Mouse (Mus musculus): Measurements from ENCODE around the gene 1700025G04Rik. TPM values are rescaled to one million over a fixed set of nuclear protein-coding genes. Genes with fewer than 3 reads are reported as not detected.

Gene 1700025G04Rik
- polyA plus RNA-seq, 1 experiment from 2014 or later = 17.3 TPM

DNA sequence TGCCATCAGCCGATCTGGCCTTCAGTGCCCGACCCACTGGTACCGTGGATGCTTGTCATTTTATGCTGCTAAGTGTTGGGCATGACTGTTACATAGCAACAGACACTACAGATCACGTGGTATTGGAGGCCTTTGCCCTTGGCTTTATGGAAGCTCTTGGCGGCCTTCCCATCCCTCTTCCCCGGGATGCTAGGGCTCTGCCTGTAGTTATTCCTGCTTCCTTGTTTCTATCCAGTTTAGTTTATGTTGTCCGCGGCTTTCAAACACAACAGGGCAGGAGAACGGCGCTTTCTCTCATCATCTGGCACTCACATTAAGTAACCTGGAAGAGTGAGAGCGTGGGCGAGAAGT is 226.2 kb downstream of the 1700025G04Rik start:
- no peaks in the 10 kb centered on the region for H3K9me3 ChIP-seq (replicated peaks; ENCODE audit: control insufficient read depth, low read length)
- H3K4me2 ChIP-seq (ENCODE audit: low read depth, low read length) = no peak overlapping the region
- WGBS = 64% methylated on average over 12 of the region's 12 CpGs
- no peaks in the 10 kb centered on the region for H3K36me3 ChIP-seq (ENCODE audit: control insufficient read depth, insufficient read depth, low read length)
- H3K27me3 ChIP-seq (ENCODE audit: control insufficient read depth, insufficient read depth, low read length) = no peaks in the 10 kb centered on the region
- peak overlapping the region; percentile 78 for H3K27ac ChIP-seq (ENCODE audit: low read length)
- peaks cover 14% of the 10 kb centered on the region; the same call in 1 of the 2 replicates for H3K4me1 ChIP-seq (ENCODE audit: control insufficient read depth, insufficient read depth, low read length)
- no peak overlapping the region for H3K4me3 ChIP-seq (replicated peaks; ENCODE audit: low read length)
- ATAC-seq (ENCODE audit: insufficient read depth, low FRiP score) = peak; percentile 37; the same call in 1 of the 2 replicates
- H3K9ac ChIP-seq (ENCODE audit: low read length) = 0 out of 2 replicates have a peak overlapping the region, but pooled peaks have one; percentile 35

DNA sequence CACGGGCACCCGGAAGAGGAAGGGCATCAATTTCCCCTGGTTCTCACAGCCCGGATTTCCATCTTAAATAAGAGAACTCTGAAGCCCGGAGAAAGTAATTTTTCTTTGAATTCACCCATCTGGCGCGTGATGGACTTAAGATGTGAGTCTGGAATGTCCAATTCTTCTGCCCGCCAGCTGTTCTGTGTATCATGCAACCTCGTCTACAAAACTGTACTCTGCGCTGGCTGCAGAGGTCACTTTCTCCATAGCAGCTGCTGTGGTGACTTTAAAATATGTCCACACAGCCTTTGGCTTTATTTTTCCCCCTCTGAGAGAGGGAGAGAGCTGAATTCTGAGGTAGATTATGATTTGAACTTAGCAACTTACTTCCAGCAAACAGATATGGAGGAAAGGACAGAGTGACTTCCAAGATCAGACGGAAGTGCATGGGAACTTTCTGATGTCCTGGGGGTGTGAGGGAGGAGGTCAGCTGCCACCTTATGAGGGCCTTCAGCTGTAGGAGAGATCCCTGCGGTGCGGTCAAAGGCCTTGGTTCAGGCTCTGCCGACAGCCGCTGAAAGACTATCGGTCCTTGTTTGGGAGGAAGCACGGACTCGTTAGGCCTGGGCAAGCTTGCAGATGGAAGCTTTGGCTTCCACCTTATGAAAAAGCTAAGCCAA is 226.7 kb downstream of the 1700025G04Rik start:
- Histone ChIP-seq H3K27me3 (ENCODE audit: control insufficient read depth, insufficient read depth, low read length) (no peaks in the 10 kb centered on the region), H3K36me3 (ENCODE audit: control insufficient read depth, insufficient read depth, low read length) (no peaks in the 10 kb centered on the region), H3K27ac (ENCODE audit: low read length) (peak overlapping the region; percentile 78), H3K4me2 (ENCODE audit: low read depth, low read length) (no peak overlapping the region), H3K9me3 (replicated peaks; ENCODE audit: control insufficient read depth, low read length) (no peaks in the 10 kb centered on the region), H3K4me1 (ENCODE audit: control insufficient read depth, insufficient read depth, low read length) (peaks cover 14% of the 10 kb centered on the region; the same call in 1 of the 2 replicates), H3K4me3 (replicated peaks; ENCODE audit: low read length) (no peak overlapping the region), H3K9ac (ENCODE audit: low read length) (no peak overlapping the region)
- 0 out of 2 replicates have a peak, but pooled peaks have one; percentile 25 for ATAC-seq (ENCODE audit: insufficient read depth, low FRiP score)
- WGBS = 60% methylated on average over 17 of the region's 17 CpGs

DNA sequence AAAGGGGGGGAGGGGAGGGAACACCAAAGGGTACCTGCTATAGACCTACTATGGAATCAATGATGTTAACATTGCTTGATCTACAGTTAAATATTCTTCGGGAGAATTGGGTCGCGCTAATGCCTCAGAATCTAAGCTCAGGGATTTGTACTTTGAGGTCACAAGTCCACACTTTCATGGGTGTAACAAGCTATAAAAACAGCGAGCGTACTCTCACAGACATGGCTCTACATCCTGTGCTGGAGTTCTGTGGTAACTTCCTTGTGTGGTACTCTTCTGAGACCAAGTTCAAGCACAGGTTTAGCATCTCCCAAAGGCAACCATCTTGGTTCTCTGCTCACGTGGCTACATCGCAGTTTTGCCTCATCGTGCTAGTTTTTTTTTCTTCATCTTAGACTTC is 227.8 kb downstream of the 1700025G04Rik start:
- no peaks in the 10 kb centered on the region for H3K27me3 ChIP-seq (ENCODE audit: control insufficient read depth, insufficient read depth, low read length)
- no peaks in the 10 kb centered on the region for H3K9me3 ChIP-seq (replicated peaks; ENCODE audit: control insufficient read depth, low read length)
- no peak for ATAC-seq (ENCODE audit: insufficient read depth, low FRiP score)
- no peak overlapping the region for H3K4me2 ChIP-seq (ENCODE audit: low read depth, low read length)
- H3K36me3 ChIP-seq (ENCODE audit: control insufficient read depth, insufficient read depth, low read length) = no peaks in the 10 kb centered on the region
- no peak overlapping the region for H3K27ac ChIP-seq (ENCODE audit: low read length)
- H3K4me1 ChIP-seq (ENCODE audit: control insufficient read depth, insufficient read depth, low read length) = peaks cover 14% of the 10 kb centered on the region; the same call in 1 of the 2 replicates
- H3K9ac ChIP-seq (ENCODE audit: low read length) = no peak overlapping the region
- WGBS = 86% methylated on average over 8 of the region's 8 CpGs
- H3K4me3 ChIP-seq (replicated peaks; ENCODE audit: low read length) = no peak overlapping the region

DNA sequence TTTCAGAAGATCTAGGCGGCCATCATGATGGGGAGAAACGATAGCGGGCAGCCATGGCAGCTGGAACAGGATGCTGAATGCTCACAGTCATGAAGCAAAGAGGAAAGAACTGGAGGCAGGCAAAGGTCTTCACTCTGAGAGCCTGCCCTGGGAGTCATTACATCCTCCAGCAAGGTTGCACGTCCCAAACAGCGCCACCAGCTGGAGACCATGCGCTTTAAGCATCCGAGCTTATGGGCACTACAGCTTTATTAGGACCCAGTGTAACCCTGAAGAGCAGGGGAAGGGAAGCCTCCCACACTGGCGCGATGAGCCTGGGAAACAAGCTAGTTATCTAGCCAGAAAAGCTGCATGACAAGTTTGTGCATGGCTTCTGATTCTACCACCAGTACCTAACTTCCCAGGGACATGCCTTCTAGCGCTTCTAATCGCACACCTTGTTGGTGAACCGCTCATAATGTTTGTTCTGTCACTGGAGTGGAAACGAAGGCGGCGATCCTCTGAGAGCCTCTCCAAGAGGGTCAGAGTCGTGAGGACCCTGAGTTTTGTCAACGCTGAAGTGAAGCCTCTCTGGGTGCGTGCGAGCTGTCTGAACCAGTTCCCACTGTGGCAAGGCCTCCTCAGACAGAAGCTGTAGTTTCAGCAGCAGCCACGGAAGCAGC is 228.5 kb downstream of the 1700025G04Rik start:
- peaks cover 14% of the 10 kb centered on the region; the same call in 1 of the 2 replicates for H3K4me1 ChIP-seq (ENCODE audit: control insufficient read depth, insufficient read depth, low read length)
- ATAC-seq (ENCODE audit: insufficient read depth, low FRiP score) = no peak
- 60% methylated on average over 20 of the region's 20 CpGs for WGBS

DNA sequence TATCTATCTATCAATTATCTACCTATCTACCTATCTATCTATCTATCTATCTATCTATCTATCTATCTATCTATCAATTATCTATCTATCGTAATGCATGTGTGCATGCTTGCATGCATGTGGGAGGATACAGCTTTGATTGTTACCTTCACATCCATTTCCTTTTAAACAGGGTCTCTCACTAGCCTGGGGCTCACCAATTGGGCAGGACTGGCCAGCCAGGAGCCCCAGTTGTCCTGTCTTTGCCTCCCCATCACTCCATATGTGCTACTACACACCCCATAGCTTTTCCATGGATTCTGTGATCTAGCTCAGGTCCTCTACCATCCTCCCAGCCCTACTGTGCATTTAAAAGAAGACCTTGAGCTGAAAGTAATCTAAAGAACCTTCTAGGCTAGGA is 231.5 kb downstream of the 1700025G04Rik start:
- Histone ChIP-seq H3K36me3 (ENCODE audit: control insufficient read depth, insufficient read depth, low read length) (no peaks in the 10 kb centered on the region), H3K27ac (ENCODE audit: low read length) (no peak overlapping the region), H3K9me3 (replicated peaks; ENCODE audit: control insufficient read depth, low read length) (no peaks in the 10 kb centered on the region), H3K4me2 (ENCODE audit: low read depth, low read length) (no peak overlapping the region), H3K27me3 (ENCODE audit: control insufficient read depth, insufficient read depth, low read length) (no peaks in the 10 kb centered on the region), H3K9ac (ENCODE audit: low read length) (no peak overlapping the region), H3K4me1 (ENCODE audit: control insufficient read depth, insufficient read depth, low read length) (peaks cover 6% of the 10 kb centered on the region; the same call in 1 of the 2 replicates), H3K4me3 (replicated peaks; ENCODE audit: low read length) (no peak overlapping the region)
- no peak for ATAC-seq (ENCODE audit: insufficient read depth, low FRiP score)
- 100% methylated on average over 1 of the region's 1 CpGs for WGBS

More for the DNA sequence above, 228.5 kb downstream of the 1700025G04Rik start:
- Histone ChIP-seq H3K4me3 (replicated peaks; ENCODE audit: low read length) (no peak overlapping the region), H3K27ac (ENCODE audit: low read length) (no peak overlapping the region), H3K9me3 (replicated peaks; ENCODE audit: control insufficient read depth, low read length) (no peaks in the 10 kb centered on the region), H3K27me3 (ENCODE audit: control insufficient read depth, insufficient read depth, low read length) (no peaks in the 10 kb centered on the region), H3K4me2 (ENCODE audit: low read depth, low read length) (no peak overlapping the region), H3K36me3 (ENCODE audit: control insufficient read depth, insufficient read depth, low read length) (no peaks in the 10 kb centered on the region), H3K9ac (ENCODE audit: low read length) (no peak overlapping the region)

DNA sequence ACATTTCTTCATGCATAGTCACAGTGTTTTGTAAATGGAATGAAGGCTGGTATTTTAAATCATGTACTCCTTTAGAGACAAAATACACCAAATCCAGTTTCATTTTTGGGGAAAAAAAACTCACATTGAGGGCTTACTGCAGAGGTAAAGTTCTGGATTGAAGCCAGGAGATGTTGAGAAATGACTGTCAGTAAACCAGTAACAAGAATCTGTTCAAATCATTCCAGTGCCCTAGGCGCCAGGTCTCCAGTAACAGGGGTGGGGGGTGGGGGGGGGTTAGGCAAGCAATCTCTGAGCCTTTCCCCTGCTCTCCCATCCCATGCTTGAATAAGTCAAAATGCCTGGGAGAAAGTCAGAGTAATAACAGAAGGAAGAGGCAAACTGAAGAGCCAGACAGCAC is 234.4 kb downstream of the 1700025G04Rik start:
- WGBS = 60% methylated on average over 1 of the region's 1 CpGs
- Histone ChIP-seq H3K36me3 (ENCODE audit: control insufficient read depth, insufficient read depth, low read length) (no peaks in the 10 kb centered on the region), H3K27ac (ENCODE audit: low read length) (no peak overlapping the region), H3K4me1 (ENCODE audit: control insufficient read depth, insufficient read depth, low read length) (no peaks in the 10 kb centered on the region), H3K4me2 (ENCODE audit: low read depth, low read length) (no peak overlapping the region), H3K9ac (ENCODE audit: low read length) (no peak overlapping the region), H3K27me3 (ENCODE audit: control insufficient read depth, insufficient read depth, low read length) (no peaks in the 10 kb centered on the region), H3K9me3 (replicated peaks; ENCODE audit: control insufficient read depth, low read length) (no peaks in the 10 kb centered on the region), H3K4me3 (replicated peaks; ENCODE audit: low read length) (no peak overlapping the region)
- no peak for ATAC-seq (ENCODE audit: insufficient read depth, low FRiP score)

DNA sequence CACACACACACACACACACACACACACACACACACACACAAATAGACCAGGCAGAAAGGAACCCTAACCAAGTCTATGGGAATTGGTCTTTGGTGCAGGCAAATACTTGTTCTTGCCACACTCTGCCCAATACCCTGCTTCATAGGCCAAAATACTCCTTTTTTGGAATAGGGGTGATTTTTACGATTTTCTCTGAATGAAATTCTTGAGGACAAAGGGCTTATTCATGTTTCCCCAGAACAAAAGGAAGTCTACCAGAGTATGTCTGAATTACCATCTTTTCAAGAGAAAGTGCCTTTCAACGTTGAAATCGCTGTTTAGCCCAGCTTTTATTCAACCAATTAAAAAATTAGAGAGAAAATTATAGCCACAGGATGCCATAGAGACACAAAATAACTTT is 237.9 kb downstream of the 1700025G04Rik start:
- Histone ChIP-seq H3K9me3 (replicated peaks; ENCODE audit: control insufficient read depth, low read length) (no peaks in the 10 kb centered on the region), H3K27ac (ENCODE audit: low read length) (no peak overlapping the region), H3K36me3 (ENCODE audit: control insufficient read depth, insufficient read depth, low read length) (no peaks in the 10 kb centered on the region), H3K4me3 (replicated peaks; ENCODE audit: low read length) (no peak overlapping the region), H3K27me3 (ENCODE audit: control insufficient read depth, insufficient read depth, low read length) (no peaks in the 10 kb centered on the region), H3K4me2 (ENCODE audit: low read depth, low read length) (no peak overlapping the region), H3K9ac (ENCODE audit: low read length) (no peak overlapping the region), H3K4me1 (ENCODE audit: control insufficient read depth, insufficient read depth, low read length) (no peaks in the 10 kb centered on the region)
- 74% methylated on average over 3 of the region's 3 CpGs for WGBS
- no peak for ATAC-seq (ENCODE audit: insufficient read depth, low FRiP score)

DNA sequence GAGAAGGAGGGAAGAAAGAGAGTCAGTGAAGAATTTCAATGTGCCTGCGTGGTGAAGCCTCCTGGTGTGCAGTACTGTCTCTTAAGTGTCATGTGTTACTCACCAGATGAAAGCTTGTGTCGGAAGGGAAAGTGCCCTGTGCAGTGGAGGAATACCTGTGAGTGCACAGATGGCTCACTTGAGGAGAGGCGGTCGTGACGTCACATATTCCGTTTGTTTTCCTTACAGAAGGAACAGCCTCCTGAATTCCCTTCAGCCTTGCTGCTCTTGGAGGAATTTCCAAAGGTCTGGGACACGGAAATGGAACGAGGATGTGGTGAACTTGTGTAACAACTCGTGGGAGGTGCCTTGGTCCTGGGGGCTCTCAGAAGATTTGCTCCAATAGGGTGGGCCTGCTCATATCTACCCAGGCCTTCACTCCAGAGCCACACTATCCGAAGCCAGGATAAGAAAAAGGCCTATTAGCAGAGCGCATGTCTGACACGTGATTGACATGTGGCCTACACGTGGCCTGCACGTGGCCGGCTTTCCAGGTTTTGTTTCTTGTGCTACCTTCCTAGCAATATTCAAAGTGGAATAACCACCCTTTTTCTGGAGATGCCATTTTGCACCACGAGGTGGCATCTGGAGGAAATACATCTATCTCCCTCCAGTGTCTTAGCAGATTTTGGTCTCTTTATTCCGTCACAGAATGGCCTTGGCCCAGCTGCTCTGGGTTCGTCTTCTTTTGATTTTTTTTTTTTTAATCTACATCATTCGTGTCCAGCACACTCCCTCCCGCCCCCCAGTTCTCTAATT is 238.7 kb downstream of the 1700025G04Rik start:
- WGBS = 82% methylated on average over 20 of the region's 20 CpGs
- no peaks in the 10 kb centered on the region for H3K9me3 ChIP-seq (replicated peaks; ENCODE audit: control insufficient read depth, low read length)
- no peaks in the 10 kb centered on the region for H3K4me1 ChIP-seq (ENCODE audit: control insufficient read depth, insufficient read depth, low read length)

More for the DNA sequence above, 238.7 kb downstream of the 1700025G04Rik start:
- Histone ChIP-seq H3K4me2 (ENCODE audit: low read depth, low read length) (no peak overlapping the region), H3K4me3 (replicated peaks; ENCODE audit: low read length) (no peak overlapping the region), H3K36me3 (ENCODE audit: control insufficient read depth, insufficient read depth, low read length) (no peaks in the 10 kb centered on the region), H3K27me3 (ENCODE audit: control insufficient read depth, insufficient read depth, low read length) (no peaks in the 10 kb centered on the region), H3K27ac (ENCODE audit: low read length) (no peak overlapping the region), H3K9ac (ENCODE audit: low read length) (no peak overlapping the region)
- ATAC-seq (ENCODE audit: insufficient read depth, low FRiP score) = no peak

Measured in stomach, embryonic 16.5 days (tissue).